Mouse (Mus musculus) CH12.LX (cell line): Measurements from ENCODE around the gene Slc7a8.

Source experiments
- CHD2 ChIP-seq: IDR thresholded peaks from 2 replicates; pipeline ENCODE4 v1.6.1; 2011; ENCODE audit warnings: low read length, improper control_type of control experiment
- CTCF ChIP-seq, 2 experiments: IDR thresholded peaks in 1 of 2; conservative IDR thresholded peaks in 1 of 2; 2 replicates each; pipeline ENCODE4 v1.5.1; 2011 to 2012; ENCODE audit warnings: low read depth in 2 of 2, low read length in 2 of 2, improper control_type of control experiment in 1 of 2, inconsistent platforms in 1 of 2, mild to moderate bottlenecking in 1 of 2, moderate library complexity in 1 of 2
- KAT2A ChIP-seq: IDR thresholded peaks from 2 replicates; pipeline ENCODE4 v1.6.1; 2012; ENCODE audit warnings: low read length, improper control_type of control experiment, inconsistent platforms; ENCODE audit not compliant: insufficient replicate concordance
- NRF1 ChIP-seq: IDR thresholded peaks from 2 replicates; pipeline ENCODE4 v1.6.1; 2014; ENCODE audit warnings: low read depth, mild to moderate bottlenecking, inconsistent platforms, low read length, improper control_type of control experiment, moderate library complexity
- ZC3H11A ChIP-seq: IDR thresholded peaks from 2 replicates; pipeline ENCODE4 v1.6.1; 2012; ENCODE audit warnings: low read depth, mild to moderate bottlenecking, inconsistent platforms, low read length, improper control_type of control experiment
- ZKSCAN1 ChIP-seq: IDR thresholded peaks from 2 replicates; pipeline ENCODE4 v1.6.1; 2012; ENCODE audit warnings: low read depth, inconsistent platforms, low read length, improper control_type of control experiment, borderline replicate concordance

GRCm38 (mm10) chr14:54741721-54742120 is 40.0 kb downstream of the Slc7a8 start:
- TF ChIP-seq ZKSCAN1 (no peak), CTCF (conservative IDR thresholded peaks at IDR 0.05 in 1 of 2, IDR thresholded peaks at IDR 0.05 in 1 of 2; ENCODE audit: low read depth in 2 of 2, low read length in 2 of 2) (no peak), NRF1 (no peak), CHD2 (no peak), KAT2A (no peak), ZC3H11A (no peak)
